Mouse (Mus musculus): ENCODE results near the gene Sipa1l1. TPM values are rescaled to one million over a fixed set of nuclear protein-coding genes. Genes with fewer than 3 reads are reported as not detected.
"Not testable (repeated sequence)": the region's sequence is repeated elsewhere in the genome, so short reads cannot be mapped to it uniquely, and the experiment has no call there.

The Sipa1l1 gene
- polyA plus RNA-seq, 2 experiments = 2.6 to 2.7 TPM

GRCm38 (mm10) chr12:82479393-82479792 lies 310.3 kb downstream of the Sipa1l1 start:
- Histone ChIP-seq H3K27me3 (ENCODE audit: control insufficient read depth, insufficient read depth, low read length) (no peaks in the 10 kb centered on the region), H3K36me3 (replicated peaks; ENCODE audit: control insufficient read depth, insufficient read depth, low read depth) (no peaks in the 10 kb centered on the region), H3K9me3 (ENCODE audit: control insufficient read depth, low read length) (no peaks in the 10 kb centered on the region; the same call in 1 of the 2 replicates), H3K27ac (no peak overlapping the region), H3K4me2 (ENCODE audit: low read depth) (no peak overlapping the region), H3K4me3 (ENCODE audit: insufficient read depth in 1 of 2, low read depth in 2 of 2, low read length in 2 of 2) (no peak overlapping the region), H3K9ac (replicated peaks) (no peak overlapping the region), H3K4me1 (replicated peaks; ENCODE audit: control insufficient read depth in 2 of 2, insufficient read depth in 2 of 2, low read length in 1 of 2) (peaks cover 0 to 2% of the 10 kb centered on the region in 2 experiments; a peak in 1 of 4 replicates)
- DNase-seq (ENCODE audit: low read depth in 3 of 3, low spot score in 3 of 3) (no peak), ATAC-seq (ENCODE audit: insufficient read depth) (no peak)
- TF ChIP-seq CTCF (IDR thresholded peaks at IDR 0.05; ENCODE audit: low read depth) = no peak
- no peak for TF ChIP-seq EP300 (IDR thresholded peaks at IDR 0.05; ENCODE audit: low read depth)
- whole genome bisulfite sequencing (ENCODE audit: insufficient replicate concordance) = 41% methylated on average over 3 of the region's 3 CpGs

GRCm38 (mm10) chr12:82480425-82480824 lies 311.3 kb downstream of the Sipa1l1 start:
- not testable (repeated sequence) for H3K9me3 ChIP-seq (ENCODE audit: control insufficient read depth, low read length); ATAC-seq (ENCODE audit: insufficient read depth); H3K27ac ChIP-seq; H3K4me2 ChIP-seq (ENCODE audit: low read depth); H3K36me3 ChIP-seq (replicated peaks; ENCODE audit: control insufficient read depth, insufficient read depth, low read depth); DNase-seq (ENCODE audit: low read depth in 3 of 3, low spot score in 3 of 3); H3K27me3 ChIP-seq (ENCODE audit: control insufficient read depth, insufficient read depth, low read length); H3K4me1 ChIP-seq (replicated peaks; ENCODE audit: control insufficient read depth in 2 of 2, insufficient read depth in 2 of 2, low read length in 1 of 2); H3K4me3 ChIP-seq (ENCODE audit: insufficient read depth in 1 of 2, low read depth in 2 of 2, low read length in 2 of 2); H3K9ac ChIP-seq (replicated peaks)
- WGBS (ENCODE audit: insufficient replicate concordance) = 40% methylated on average over 4 of the region's 5 CpGs

GRCm38 (mm10) chr12:82485466-82485865 lies 316.3 kb downstream of the Sipa1l1 start:
- H3K4me2 ChIP-seq (ENCODE audit: low read depth) = no peak overlapping the region
- H3K27ac ChIP-seq = no peak overlapping the region
- H3K4me3 ChIP-seq (ENCODE audit: insufficient read depth in 1 of 2, low read depth in 2 of 2, low read length in 2 of 2) = no peak overlapping the region
- H3K9me3 ChIP-seq (ENCODE audit: control insufficient read depth, low read length) = no peaks in the 10 kb centered on the region; the same call in 1 of the 2 replicates
- ATAC-seq (ENCODE audit: insufficient read depth) (no peak), DNase-seq (ENCODE audit: low read depth in 3 of 3, low spot score in 3 of 3) (no peak)
- H3K9ac ChIP-seq (replicated peaks) = no peak overlapping the region
- H3K36me3 ChIP-seq (replicated peaks; ENCODE audit: control insufficient read depth, insufficient read depth, low read depth) = no peaks in the 10 kb centered on the region
- H3K4me1 ChIP-seq (replicated peaks; ENCODE audit: control insufficient read depth in 2 of 2, insufficient read depth in 2 of 2, low read length in 1 of 2) = 0 out of 4 replicates have a peak, but pooled peaks cover 0 to 6% of the 10 kb centered on the region in 2 experiments
- no peaks in the 10 kb centered on the region for H3K27me3 ChIP-seq (ENCODE audit: control insufficient read depth, insufficient read depth, low read length)
- TF ChIP-seq EP300 (IDR thresholded peaks at IDR 0.05; ENCODE audit: low read depth) (no peak), CTCF (IDR thresholded peaks at IDR 0.05; ENCODE audit: low read depth) (no peak)
- WGBS (ENCODE audit: insufficient replicate concordance) = 43% methylated on average over 2 of the region's 2 CpGs

GRCm38 (mm10) chr12:82486829-82487560 lies 317.9 kb downstream of the Sipa1l1 start:
- no peak for ATAC-seq (ENCODE audit: insufficient read depth)
- no peak for DNase-seq (ENCODE audit: low read depth in 3 of 3, low spot score in 3 of 3)

GRCm38 (mm10) chr12:82489093-82489492 lies 320.0 kb downstream of the Sipa1l1 start:
- H3K4me1 ChIP-seq (replicated peaks; ENCODE audit: control insufficient read depth in 2 of 2, insufficient read depth in 2 of 2, low read length in 1 of 2) = 0 out of 4 replicates have a peak, but pooled peaks cover 0 to 6% of the 10 kb centered on the region in 2 experiments
- WGBS (ENCODE audit: insufficient replicate concordance) = 32% methylated on average over 4 of the region's 4 CpGs
- ATAC-seq (ENCODE audit: insufficient read depth) = no peak

More at GRCm38 (mm10) chr12:82486829-82487560, 317.9 kb downstream of the Sipa1l1 start:
- no peak overlapping the region for H3K9ac ChIP-seq (replicated peaks)
- WGBS (ENCODE audit: insufficient replicate concordance) = 39% methylated on average over 6 of the region's 6 CpGs
- H3K4me2 ChIP-seq (ENCODE audit: low read depth) = no peak overlapping the region
- H3K4me1 ChIP-seq (replicated peaks; ENCODE audit: control insufficient read depth in 2 of 2, insufficient read depth in 2 of 2, low read length in 1 of 2) = 0 out of 4 replicates have a peak, but pooled peaks cover 0 to 6% of the 10 kb centered on the region in 2 experiments
- TF ChIP-seq EP300 (IDR thresholded peaks at IDR 0.05; ENCODE audit: low read depth) (no peak), CTCF (IDR thresholded peaks at IDR 0.05; ENCODE audit: low read depth) (no peak)
- H3K27me3 ChIP-seq (ENCODE audit: control insufficient read depth, insufficient read depth, low read length) = no peaks in the 10 kb centered on the region
- H3K9me3 ChIP-seq (ENCODE audit: control insufficient read depth, low read length) = no peaks in the 10 kb centered on the region; the same call in 1 of the 2 replicates
- no peaks in the 10 kb centered on the region for H3K36me3 ChIP-seq (replicated peaks; ENCODE audit: control insufficient read depth, insufficient read depth, low read depth)
- no peak overlapping the region for H3K4me3 ChIP-seq (ENCODE audit: insufficient read depth in 1 of 2, low read depth in 2 of 2, low read length in 2 of 2)
- no peak overlapping the region for H3K27ac ChIP-seq

More at GRCm38 (mm10) chr12:82489093-82489492, 320.0 kb downstream of the Sipa1l1 start:
- peak in 1 of 3 experiments; percentile 27 for DNase-seq (ENCODE audit: low read depth in 3 of 3, low spot score in 3 of 3)
- Histone ChIP-seq H3K27me3 (ENCODE audit: control insufficient read depth, insufficient read depth, low read length) (no peaks in the 10 kb centered on the region), H3K9me3 (ENCODE audit: control insufficient read depth, low read length) (no peaks in the 10 kb centered on the region; the same call in 1 of the 2 replicates), H3K4me2 (ENCODE audit: low read depth) (no peak overlapping the region), H3K27ac (no peak overlapping the region), H3K9ac (replicated peaks) (no peak overlapping the region), H3K36me3 (replicated peaks; ENCODE audit: control insufficient read depth, insufficient read depth, low read depth) (no peaks in the 10 kb centered on the region), H3K4me3 (ENCODE audit: insufficient read depth in 1 of 2, low read depth in 2 of 2, low read length in 2 of 2) (no peak overlapping the region)
- TF ChIP-seq EP300 (IDR thresholded peaks at IDR 0.05; ENCODE audit: low read depth) (no peak), CTCF (IDR thresholded peaks at IDR 0.05; ENCODE audit: low read depth) (peak; percentile 73)
